Mouse (Mus musculus): Measurements from ENCODE around the gene Ush1g.

DNA sequence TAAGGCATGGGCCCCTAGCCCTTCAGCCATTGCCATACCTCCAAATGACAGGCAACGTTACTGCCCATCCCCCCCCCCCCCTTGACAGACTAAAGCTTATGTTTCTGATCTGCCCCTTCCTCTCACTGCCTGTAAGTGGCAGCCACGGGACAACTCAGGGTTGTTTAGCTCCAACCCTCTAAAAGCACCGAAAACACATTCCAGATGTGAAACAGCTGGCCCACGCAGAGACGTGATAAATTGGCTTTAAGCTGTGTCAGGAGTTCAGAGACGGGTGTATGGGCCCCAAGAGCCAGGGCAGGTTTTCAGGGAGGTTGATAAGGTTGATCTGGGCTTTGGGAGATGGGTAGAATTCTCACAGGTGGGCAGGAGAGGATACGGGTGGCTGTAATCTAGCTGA is 23.7 kb upstream of the Ush1g start:
- no peak for TF ChIP-seq CTCF (IDR thresholded peaks at IDR 0.05; ENCODE audit: low read depth, low read length)
- no peak for TF ChIP-seq POLR2A (IDR thresholded peaks at IDR 0.05; ENCODE audit: borderline replicate concordance, low read depth, low read length)

All from bone marrow macrophage, adult 2 months (primary cell).